Mouse (Mus musculus): ENCODE results near the gene Arf1. TPM values are rescaled to one million over a fixed set of nuclear protein-coding genes. Genes with fewer than 3 reads are reported as not detected.

The Arf1 gene
- polyA plus RNA-seq, 1 experiment from 2014 or later: 257 TPM

DNA sequence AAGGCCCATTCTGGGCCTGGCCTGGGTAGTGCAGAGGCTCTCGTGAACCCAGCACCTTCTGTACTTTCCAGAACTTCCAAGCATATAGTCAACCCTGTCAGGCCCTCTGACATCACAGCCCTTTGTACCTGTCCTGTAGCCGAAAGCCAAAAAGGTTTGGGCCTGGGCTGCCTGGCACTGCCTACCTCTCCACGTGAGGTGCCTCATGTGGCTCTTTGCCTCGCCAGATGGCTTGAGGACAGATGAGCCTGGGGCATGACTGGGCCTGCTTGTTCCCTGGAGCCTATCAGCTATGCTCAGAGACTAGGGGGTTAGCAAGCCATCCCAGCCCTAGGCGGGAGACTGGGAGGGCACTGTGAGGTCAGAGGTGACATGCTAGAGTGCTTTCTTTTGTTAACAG, 42.6 kb downstream of the Arf1 start:
- Histone ChIP-seq H3K27ac (ENCODE audit: low read length) (no peak overlapping the region), H3K9me3 (replicated peaks; ENCODE audit: control insufficient read depth, low read length) (no peaks in the 10 kb centered on the region), H3K4me2 (ENCODE audit: low read depth, low read length) (no peak overlapping the region), H3K36me3 (ENCODE audit: control insufficient read depth, insufficient read depth) (peaks cover 5% of the 10 kb centered on the region), H3K4me1 (ENCODE audit: control insufficient read depth, low read depth, low read length) (peaks cover 34% of the 10 kb centered on the region), H3K9ac (ENCODE audit: low read depth, low read length) (no peak overlapping the region), H3K4me3 (ENCODE audit: low read depth, low read length) (no peak overlapping the region), H3K27me3 (ENCODE audit: control insufficient read depth, insufficient read depth, low read depth, low read length) (no peaks in the 10 kb centered on the region)
- WGBS (ENCODE audit: insufficient replicate concordance): 78% methylated on average over 5 of the region's 5 CpGs
- ATAC-seq (ENCODE audit: low read depth): no peak

DNA sequence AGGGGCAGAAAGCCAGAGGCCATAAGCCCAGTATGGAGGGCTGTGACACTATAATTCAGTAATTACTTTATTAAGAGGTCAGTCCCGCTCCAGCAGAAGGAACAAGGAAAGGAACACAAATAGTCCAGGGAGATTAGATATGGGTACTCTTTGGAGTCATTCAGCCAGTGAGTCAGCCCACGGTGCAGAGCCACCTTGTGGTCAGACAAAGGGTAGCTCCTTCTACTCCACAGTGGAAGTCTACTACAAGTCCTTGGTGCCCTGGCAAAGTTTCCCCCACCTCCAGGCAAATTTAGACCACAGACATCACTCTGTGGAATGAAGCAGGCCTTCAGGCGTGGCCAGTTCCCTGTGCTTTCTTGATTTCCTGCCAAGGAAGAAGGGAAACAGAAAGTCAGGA, 44.2 kb downstream of the Arf1 start:
- ATAC-seq (ENCODE audit: low read depth): peak; percentile 75
- Histone ChIP-seq H3K9me3 (replicated peaks; ENCODE audit: control insufficient read depth, low read length) (no peaks in the 10 kb centered on the region), H3K27ac (ENCODE audit: low read length) (peak overlapping the region; percentile 68), H3K9ac (ENCODE audit: low read depth, low read length) (peak overlapping the region; percentile 43), H3K4me1 (ENCODE audit: control insufficient read depth, low read depth, low read length) (peaks cover 25% of the 10 kb centered on the region), H3K4me3 (ENCODE audit: low read depth, low read length) (no peak overlapping the region), H3K4me2 (ENCODE audit: low read depth, low read length) (no peak overlapping the region), H3K36me3 (ENCODE audit: control insufficient read depth, insufficient read depth) (peaks cover 5% of the 10 kb centered on the region), H3K27me3 (ENCODE audit: control insufficient read depth, insufficient read depth, low read depth, low read length) (peaks cover 13% of the 10 kb centered on the region)
- 13% methylated on average over 3 of the region's 3 CpGs for WGBS (ENCODE audit: insufficient replicate concordance)

DNA sequence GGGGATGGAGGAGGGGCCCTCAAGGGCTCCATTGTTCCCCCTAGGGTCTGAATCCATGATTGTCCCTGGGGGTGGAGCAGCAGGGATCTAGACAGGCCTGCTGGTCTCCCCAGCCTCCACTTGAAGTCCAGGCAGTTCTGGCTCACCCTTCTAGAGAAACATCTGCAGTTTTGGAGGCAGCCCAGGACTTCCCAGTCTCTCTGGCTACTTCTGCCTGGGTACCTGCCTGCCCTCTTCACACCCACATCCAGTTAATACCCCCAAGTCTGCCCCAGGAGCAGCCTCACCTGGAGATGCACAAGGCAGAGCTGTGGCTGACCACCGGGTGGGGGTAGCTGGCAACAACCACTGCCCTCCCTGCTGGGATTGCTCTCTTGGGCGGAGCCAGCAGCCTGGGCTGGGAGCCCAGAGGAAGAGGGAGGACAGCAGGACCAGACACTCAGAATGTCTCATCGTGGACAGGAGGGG, 45.2 kb downstream of the Arf1 start, which contains the start of gene Gjc2:
Gene Gjc2 (minus strand): TSS at position 350 of the 468 bp plus-strand sequence.
- H3K36me3 ChIP-seq (ENCODE audit: control insufficient read depth, insufficient read depth): peaks cover 5% of the 10 kb centered on the region
- 68% methylated on average over 3 of the region's 3 CpGs for WGBS (ENCODE audit: insufficient replicate concordance)
- no peak for ATAC-seq (ENCODE audit: low read depth)
- H3K27ac ChIP-seq (ENCODE audit: low read length): peak within 1 kb of the TSS; percentile 68
- peak within 1 kb of the TSS; percentile 43 for H3K9ac ChIP-seq (ENCODE audit: low read depth, low read length)
- no peaks in the 10 kb centered on the region for H3K9me3 ChIP-seq (replicated peaks; ENCODE audit: control insufficient read depth, low read length)
- H3K27me3 ChIP-seq (ENCODE audit: control insufficient read depth, insufficient read depth, low read depth, low read length): peaks cover 22% of the 10 kb centered on the region
- H3K4me2 ChIP-seq (ENCODE audit: low read depth, low read length): no peak within 1 kb of the TSS
- H3K4me3 ChIP-seq (ENCODE audit: low read depth, low read length): no peak within 1 kb of the TSS
- H3K4me1 ChIP-seq (ENCODE audit: control insufficient read depth, low read depth, low read length): peaks cover 22% of the 10 kb centered on the region

DNA sequence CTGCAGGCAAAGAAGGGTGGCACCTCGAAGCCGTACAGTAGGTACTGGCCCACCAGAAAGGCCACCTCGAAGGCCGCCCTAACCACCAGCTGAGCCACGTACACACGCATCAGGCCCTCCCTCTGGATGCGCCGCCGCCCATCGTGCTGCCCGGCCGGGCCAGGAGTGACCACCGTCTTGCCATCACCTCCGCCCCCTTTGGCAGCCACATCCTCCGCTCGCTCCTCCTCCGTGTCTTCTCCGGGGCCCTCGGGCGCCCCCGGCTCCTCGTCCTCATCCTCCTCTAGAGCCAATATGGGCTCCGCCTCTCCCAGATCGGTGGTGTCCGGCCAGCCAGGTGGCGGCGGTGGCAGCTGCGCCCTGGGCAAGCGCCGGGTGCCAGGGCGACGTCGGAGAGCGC, 51.1 kb downstream of the Arf1 start:
- Histone ChIP-seq H3K9ac (ENCODE audit: low read depth, low read length) (no peak overlapping the region), H3K9me3 (replicated peaks; ENCODE audit: control insufficient read depth, low read length) (no peaks in the 10 kb centered on the region), H3K4me3 (ENCODE audit: low read depth, low read length) (no peak overlapping the region), H3K4me1 (ENCODE audit: control insufficient read depth, low read depth, low read length) (no peaks in the 10 kb centered on the region), H3K4me2 (ENCODE audit: low read depth, low read length) (no peak overlapping the region), H3K36me3 (ENCODE audit: control insufficient read depth, insufficient read depth) (no peaks in the 10 kb centered on the region), H3K27ac (ENCODE audit: low read length) (no peak overlapping the region), H3K27me3 (ENCODE audit: control insufficient read depth, insufficient read depth, low read depth, low read length) (peaks cover 60% of the 10 kb centered on the region)
- no peak for ATAC-seq (ENCODE audit: low read depth)
- 5% methylated on average over 34 of the region's 34 CpGs for WGBS (ENCODE audit: insufficient replicate concordance)

DNA sequence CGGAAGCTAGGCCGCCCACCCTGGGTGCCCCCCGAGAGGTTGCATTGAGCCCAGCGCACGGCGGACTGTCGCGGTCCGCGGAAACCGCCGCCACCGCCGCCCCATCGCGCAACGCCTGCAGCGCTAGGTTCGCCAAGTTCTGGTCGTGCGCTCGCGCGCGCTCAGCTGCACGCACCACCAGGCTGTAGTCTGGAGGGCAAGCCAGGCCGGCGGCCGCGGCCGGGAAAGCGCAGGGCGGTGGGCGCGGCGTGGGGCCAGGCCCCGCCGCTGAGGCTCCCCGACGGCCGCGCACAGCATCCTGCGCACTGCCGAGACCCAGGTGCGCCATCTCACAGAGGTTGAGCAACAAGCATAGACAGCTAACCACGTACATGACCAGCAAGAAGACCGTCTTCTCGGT, 51.6 kb downstream of the Arf1 start:
- Histone ChIP-seq H3K4me2 (ENCODE audit: low read depth, low read length) (no peak overlapping the region), H3K9ac (ENCODE audit: low read depth, low read length) (no peak overlapping the region), H3K27me3 (ENCODE audit: control insufficient read depth, insufficient read depth, low read depth, low read length) (peaks cover 60% of the 10 kb centered on the region), H3K9me3 (replicated peaks; ENCODE audit: control insufficient read depth, low read length) (no peaks in the 10 kb centered on the region), H3K4me1 (ENCODE audit: control insufficient read depth, low read depth, low read length) (no peaks in the 10 kb centered on the region), H3K36me3 (ENCODE audit: control insufficient read depth, insufficient read depth) (no peaks in the 10 kb centered on the region), H3K27ac (ENCODE audit: low read length) (no peak overlapping the region), H3K4me3 (ENCODE audit: low read depth, low read length) (no peak overlapping the region)
- no peak for ATAC-seq (ENCODE audit: low read depth)
- 4% methylated on average over 48 of the region's 48 CpGs for WGBS (ENCODE audit: insufficient replicate concordance)

DNA sequence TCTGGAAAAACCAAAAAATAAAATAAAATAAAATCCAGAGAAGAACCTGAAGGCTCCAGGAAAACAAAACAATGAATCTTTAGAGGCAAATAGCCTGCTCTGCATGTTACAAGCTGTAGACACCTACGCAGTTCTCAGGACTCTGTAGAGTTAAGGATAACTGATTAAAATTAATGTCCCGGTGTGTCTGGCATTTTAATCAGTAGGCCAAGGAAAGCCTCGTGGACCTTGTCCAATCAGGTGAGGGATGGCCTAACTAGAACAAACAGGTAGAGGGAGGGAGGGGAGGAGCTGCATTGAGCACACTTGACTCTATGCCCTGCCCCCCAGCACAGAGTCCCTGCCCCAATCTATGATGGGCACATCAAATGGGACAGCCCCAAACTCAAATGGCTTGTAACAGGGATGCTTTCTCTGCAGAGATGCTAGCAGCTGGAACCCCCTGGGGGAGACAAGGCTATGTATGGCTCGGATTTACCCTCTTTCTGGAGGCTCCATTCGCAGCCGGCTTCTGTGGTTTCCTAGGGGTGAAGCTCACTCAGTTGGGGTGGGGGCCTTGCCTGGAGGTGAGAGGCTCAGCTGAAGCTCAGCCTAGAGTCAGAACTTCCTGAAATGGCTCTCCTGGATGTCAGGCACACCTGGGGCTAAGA, 53.8 kb downstream of the Arf1 start:
- H3K4me3 ChIP-seq (ENCODE audit: low read depth, low read length): no peak overlapping the region
- no peak overlapping the region for H3K4me2 ChIP-seq (ENCODE audit: low read depth, low read length)
- 41% methylated on average over 6 of the region's 6 CpGs for WGBS (ENCODE audit: insufficient replicate concordance)
- H3K4me1 ChIP-seq (ENCODE audit: control insufficient read depth, low read depth, low read length): no peaks in the 10 kb centered on the region
- no peak overlapping the region for H3K27ac ChIP-seq (ENCODE audit: low read length)
- H3K9me3 ChIP-seq (replicated peaks; ENCODE audit: control insufficient read depth, low read length): no peaks in the 10 kb centered on the region
- ATAC-seq (ENCODE audit: low read depth): no peak
- no peak overlapping the region for H3K9ac ChIP-seq (ENCODE audit: low read depth, low read length)
- H3K27me3 ChIP-seq (ENCODE audit: control insufficient read depth, insufficient read depth, low read depth, low read length): peaks cover 52% of the 10 kb centered on the region
- no peaks in the 10 kb centered on the region for H3K36me3 ChIP-seq (ENCODE audit: control insufficient read depth, insufficient read depth)

DNA sequence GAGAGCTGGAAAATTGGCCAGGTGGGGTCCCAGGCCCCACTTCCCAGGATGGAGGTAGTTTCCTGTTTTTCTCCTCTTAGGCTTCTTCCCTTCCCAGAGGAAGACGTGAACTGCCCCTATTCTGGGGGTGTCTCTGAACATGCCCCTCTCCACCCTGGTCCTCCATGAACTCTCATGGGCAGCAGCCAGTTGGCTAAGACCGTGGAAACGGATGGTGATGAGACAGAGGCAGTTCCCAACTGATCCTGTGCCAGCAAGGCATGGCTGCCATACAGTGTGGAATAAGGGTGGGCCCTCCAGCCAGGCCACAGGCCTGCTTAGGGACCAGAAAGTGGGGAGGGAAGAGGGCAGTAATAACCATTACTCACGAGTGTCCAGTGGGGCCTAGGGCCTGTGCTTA, 57.5 kb downstream of the Arf1 start:
- peaks cover 14% of the 10 kb centered on the region for H3K27me3 ChIP-seq (ENCODE audit: control insufficient read depth, insufficient read depth, low read depth, low read length)
- ATAC-seq (ENCODE audit: low read depth): no peak
- no peak overlapping the region for H3K4me3 ChIP-seq (ENCODE audit: low read depth, low read length)

DNA sequence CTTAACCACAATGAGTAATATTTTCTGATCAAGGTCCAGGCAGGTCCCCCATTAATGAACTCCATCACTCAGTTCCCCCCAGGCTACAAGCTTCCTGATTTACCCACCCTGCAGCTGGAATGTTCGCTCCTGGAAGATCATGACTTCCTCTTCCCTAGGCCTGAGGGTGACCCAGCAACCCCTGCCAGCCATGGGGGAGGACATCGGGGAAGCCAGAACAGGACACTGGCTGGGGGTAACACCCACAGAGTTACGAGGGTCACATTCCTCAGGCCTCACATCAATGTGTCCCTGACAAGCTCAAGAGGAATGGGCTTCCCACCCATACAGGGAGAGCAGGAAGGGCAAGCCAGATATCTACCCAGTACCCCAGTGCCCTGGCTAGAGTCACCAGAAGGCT, 58.3 kb downstream of the Arf1 start:
- H3K36me3 ChIP-seq (ENCODE audit: control insufficient read depth, insufficient read depth): no peaks in the 10 kb centered on the region
- no peak overlapping the region for H3K4me2 ChIP-seq (ENCODE audit: low read depth, low read length)
- no peaks in the 10 kb centered on the region for H3K9me3 ChIP-seq (replicated peaks; ENCODE audit: control insufficient read depth, low read length)
- H3K27me3 ChIP-seq (ENCODE audit: control insufficient read depth, insufficient read depth, low read depth, low read length): peaks cover 7% of the 10 kb centered on the region
- no peak overlapping the region for H3K9ac ChIP-seq (ENCODE audit: low read depth, low read length)
- H3K4me3 ChIP-seq (ENCODE audit: low read depth, low read length): no peak overlapping the region
- WGBS (ENCODE audit: insufficient replicate concordance): 64% methylated on average over 3 of the region's 3 CpGs
- ATAC-seq (ENCODE audit: low read depth): no peak
- no peak overlapping the region for H3K27ac ChIP-seq (ENCODE audit: low read length)
- H3K4me1 ChIP-seq (ENCODE audit: control insufficient read depth, low read depth, low read length): peaks cover 22% of the 10 kb centered on the region

More for the DNA sequence above, 57.5 kb downstream of the Arf1 start:
- WGBS (ENCODE audit: insufficient replicate concordance): 60% methylated on average over 4 of the region's 4 CpGs
- Histone ChIP-seq H3K4me1 (ENCODE audit: control insufficient read depth, low read depth, low read length) (peaks cover 15% of the 10 kb centered on the region), H3K4me2 (ENCODE audit: low read depth, low read length) (no peak overlapping the region), H3K36me3 (ENCODE audit: control insufficient read depth, insufficient read depth) (no peaks in the 10 kb centered on the region), H3K27ac (ENCODE audit: low read length) (no peak overlapping the region), H3K9me3 (replicated peaks; ENCODE audit: control insufficient read depth, low read length) (no peaks in the 10 kb centered on the region), H3K9ac (ENCODE audit: low read depth, low read length) (no peak overlapping the region)

DNA sequence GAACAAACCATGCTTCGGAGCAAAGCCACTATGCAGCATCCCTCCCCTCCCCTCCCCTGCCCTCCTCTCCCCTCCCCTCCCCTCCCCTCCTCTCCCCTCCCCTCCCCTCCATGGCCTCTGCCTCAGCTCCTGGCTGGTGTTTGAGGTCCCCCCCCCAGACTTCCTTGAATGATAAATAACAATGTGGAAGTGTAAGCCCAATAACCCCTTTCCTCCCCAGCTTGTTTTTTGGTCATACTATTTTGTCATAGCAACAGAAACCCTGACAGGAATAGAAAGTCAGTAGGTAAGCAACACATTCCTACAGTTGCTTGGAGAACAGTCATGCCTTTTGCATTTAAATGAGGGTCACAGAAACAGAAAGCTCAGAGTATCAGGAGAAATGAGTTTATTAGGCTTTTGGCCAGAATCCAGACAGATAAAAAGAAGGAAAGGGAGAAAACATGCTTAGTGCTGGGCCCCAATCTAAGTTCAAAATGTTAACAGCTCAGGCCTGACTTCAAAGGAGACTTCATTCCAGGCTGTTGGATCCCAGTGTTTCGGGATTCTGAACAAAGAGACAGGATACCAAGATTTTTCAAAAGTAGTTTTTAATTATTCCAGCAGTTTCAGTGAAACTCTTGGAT, 62.3 kb downstream of the Arf1 start:
- 33% methylated on average over 2 of the region's 2 CpGs for WGBS (ENCODE audit: insufficient replicate concordance)
- Histone ChIP-seq H3K36me3 (ENCODE audit: control insufficient read depth, insufficient read depth) (peaks cover 7% of the 10 kb centered on the region; the same call in 1 of the 2 replicates), H3K4me2 (ENCODE audit: low read depth, low read length) (peak overlapping the region; percentile 21; the same call in 1 of the 2 replicates), H3K9me3 (replicated peaks; ENCODE audit: control insufficient read depth, low read length) (no peaks in the 10 kb centered on the region), H3K4me3 (ENCODE audit: low read depth, low read length) (no peak overlapping the region), H3K27me3 (ENCODE audit: control insufficient read depth, insufficient read depth, low read depth, low read length) (no peaks in the 10 kb centered on the region), H3K4me1 (ENCODE audit: control insufficient read depth, low read depth, low read length) (peaks cover 41% of the 10 kb centered on the region), H3K9ac (ENCODE audit: low read depth, low read length) (peak overlapping the region; percentile 36; the same call in 1 of the 2 replicates), H3K27ac (ENCODE audit: low read length) (peak overlapping the region; percentile 98)
- ATAC-seq (ENCODE audit: low read depth): no peak

Measured in liver, embryonic 16.5 days (tissue).